Mouse (Mus musculus) C2C12 (cell line): Measurements from ENCODE around the gene Gpr162.

Experiments used
- CTCF ChIP-seq: IDR thresholded peaks from one replicate; pipeline ENCODE4 v1.5.1; 2011; ENCODE audit not compliant: control insufficient read depth, insufficient read depth, insufficient read length
- MAX ChIP-seq: IDR thresholded peaks from one replicate; pipeline ENCODE4 v1.6.1; 2011; ENCODE audit warnings: mild to moderate bottlenecking, control low read depth
- MYOG ChIP-seq: IDR thresholded peaks from one replicate; pipeline ENCODE4 v1.6.1; 2011; ENCODE audit not compliant: control insufficient read depth, insufficient read length; ENCODE audit errors: extremely low read depth

GRCm38 (mm10) chr6:124888555-124889125 lies 24.9 kb upstream of the Gpr162 start:
- no peak for TF ChIP-seq CTCF
- TF ChIP-seq MAX: no peak
- no peak for TF ChIP-seq MYOG
